Mouse (Mus musculus): ENCODE measurements at regions not wholly inside any gene's neighbourhood (a gene's known extent, or its start where the extent isn't known, plus 50 kb on each side); places are given as distances from the start of the nearest gene placed in this dataset.

- Histone ChIP-seq H3K36me3 (ENCODE audit: control insufficient read depth, insufficient read depth) (no peaks in the 10 kb centered on the region), H3K4me3 (ENCODE audit: low read depth, low read length) (no peak overlapping the region), H3K27ac (ENCODE audit: low read depth, low read length) (no peak overlapping the region), H3K4me1 (replicated peaks; ENCODE audit: control insufficient read depth, insufficient read depth, low read length) (no peaks in the 10 kb centered on the region), H3K4me2 (replicated peaks; ENCODE audit: low read depth) (no peak overlapping the region), H3K9ac (ENCODE audit: low read depth, low read length) (no peak overlapping the region), H3K27me3 (replicated peaks; ENCODE audit: control insufficient read depth, insufficient read depth, low read length) (no peaks in the 10 kb centered on the region), H3K9me3 (ENCODE audit: control insufficient read depth) (no peaks in the 10 kb centered on the region)
- 47% methylated on average over 2 of the region's 2 CpGs for WGBS
- TF ChIP-seq CTCF (IDR thresholded peaks at IDR 0.05; ENCODE audit: low read depth), result no peak
- peak; percentile 95 for ATAC-seq
These were observed 235.7 kb upstream of the Cdh9 start for GRCm38 (mm10) chr15:16492871-16493270.

DNA sequence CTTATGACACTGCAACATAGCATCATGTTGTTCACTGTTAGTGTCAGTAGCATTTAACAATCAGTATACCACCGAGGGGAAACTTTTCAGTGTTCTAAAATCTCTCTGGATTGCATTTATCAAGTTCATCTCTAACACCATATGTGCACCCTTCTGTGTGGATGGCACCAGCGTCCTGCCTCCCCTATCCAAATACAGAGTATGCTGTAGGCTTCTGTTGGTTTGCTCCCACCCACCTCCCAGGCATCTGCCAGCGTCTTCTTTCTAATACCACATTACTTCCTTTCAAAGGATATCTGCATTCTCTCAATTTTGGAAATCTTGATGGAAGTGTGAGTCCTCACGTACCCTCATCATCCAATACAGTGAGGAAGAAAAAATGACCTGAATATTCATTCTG, 208.0 kb upstream of the Cdh9 start:
- no peak overlapping the region for H3K4me3 ChIP-seq (ENCODE audit: low read depth, low read length)
- no peak for ATAC-seq
- no peak overlapping the region for H3K27ac ChIP-seq (ENCODE audit: low read depth, low read length)
- no peaks in the 10 kb centered on the region for H3K9me3 ChIP-seq (ENCODE audit: control insufficient read depth)
- no peak overlapping the region for H3K9ac ChIP-seq (ENCODE audit: low read depth, low read length)
- 73% methylated on average over 4 of the region's 4 CpGs for WGBS
- no peaks in the 10 kb centered on the region for H3K27me3 ChIP-seq (replicated peaks; ENCODE audit: control insufficient read depth, insufficient read depth, low read length)
- no peak for TF ChIP-seq CTCF (IDR thresholded peaks at IDR 0.05; ENCODE audit: low read depth)
- no peaks in the 10 kb centered on the region for H3K4me1 ChIP-seq (replicated peaks; ENCODE audit: control insufficient read depth, insufficient read depth, low read length)
- no peaks in the 10 kb centered on the region for H3K36me3 ChIP-seq (ENCODE audit: control insufficient read depth, insufficient read depth)
- H3K4me2 ChIP-seq (replicated peaks; ENCODE audit: low read depth), result no peak overlapping the region

- Histone ChIP-seq H3K4me1 (replicated peaks; ENCODE audit: control insufficient read depth, insufficient read depth, low read length) (no peaks in the 10 kb centered on the region), H3K4me2 (replicated peaks; ENCODE audit: low read depth) (no peak overlapping the region), H3K36me3 (ENCODE audit: control insufficient read depth, insufficient read depth) (no peaks in the 10 kb centered on the region), H3K9me3 (ENCODE audit: control insufficient read depth) (no peaks in the 10 kb centered on the region), H3K27me3 (replicated peaks; ENCODE audit: control insufficient read depth, insufficient read depth, low read length) (no peaks in the 10 kb centered on the region), H3K27ac (ENCODE audit: low read depth, low read length) (no peak overlapping the region), H3K9ac (ENCODE audit: low read depth, low read length) (no peak overlapping the region), H3K4me3 (ENCODE audit: low read depth, low read length) (no peak overlapping the region)
- WGBS, result 82% methylated on average over 6 of the region's 6 CpGs
- ATAC-seq, result no peak
- TF ChIP-seq CTCF (IDR thresholded peaks at IDR 0.05; ENCODE audit: low read depth), result no peak
These were observed 196.0 kb upstream of the Cdh9 start for GRCm38 (mm10) chr15:16532587-16532986.

DNA sequence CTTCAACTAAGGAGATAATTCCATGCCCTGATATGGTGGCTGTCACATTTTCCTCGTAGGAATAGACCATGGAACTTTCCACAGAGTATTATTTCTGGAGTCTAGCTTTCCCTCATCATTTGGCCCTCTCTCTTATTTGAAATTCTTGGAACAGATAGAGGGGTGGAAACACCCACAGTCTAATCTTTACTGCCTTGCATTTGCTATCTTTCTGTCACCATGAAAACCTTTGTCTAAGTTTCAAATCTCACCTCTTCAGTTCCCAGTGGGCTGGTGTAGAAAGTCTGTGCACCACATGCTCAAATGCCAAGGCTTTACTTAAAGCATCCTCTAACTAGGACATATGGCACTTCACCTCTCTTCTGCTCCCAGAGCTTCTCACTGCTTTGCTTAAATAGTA, 187.3 kb upstream of the Cdh9 start:
- ATAC-seq, result no peak
- H3K4me1 ChIP-seq (replicated peaks; ENCODE audit: control insufficient read depth, insufficient read depth, low read length), result no peaks in the 10 kb centered on the region
- no peak overlapping the region for H3K27ac ChIP-seq (ENCODE audit: low read depth, low read length)
- 27% methylated on average over 1 of the region's 1 CpGs for WGBS
- H3K9ac ChIP-seq (ENCODE audit: low read depth, low read length), result no peak overlapping the region
- H3K36me3 ChIP-seq (ENCODE audit: control insufficient read depth, insufficient read depth), result no peaks in the 10 kb centered on the region
- H3K9me3 ChIP-seq (ENCODE audit: control insufficient read depth), result no peaks in the 10 kb centered on the region
- no peak overlapping the region for H3K4me2 ChIP-seq (replicated peaks; ENCODE audit: low read depth)
- no peak for TF ChIP-seq CTCF (IDR thresholded peaks at IDR 0.05; ENCODE audit: low read depth)
- no peak overlapping the region for H3K4me3 ChIP-seq (ENCODE audit: low read depth, low read length)
- H3K27me3 ChIP-seq (replicated peaks; ENCODE audit: control insufficient read depth, insufficient read depth, low read length), result no peaks in the 10 kb centered on the region

GRCm38 (mm10) chr15:16555173-16555572, 173.4 kb upstream of the Cdh9 start:
- Histone ChIP-seq H3K9ac (ENCODE audit: low read depth, low read length) (no peak overlapping the region), H3K27me3 (replicated peaks; ENCODE audit: control insufficient read depth, insufficient read depth, low read length) (no peaks in the 10 kb centered on the region), H3K4me2 (replicated peaks; ENCODE audit: low read depth) (no peak overlapping the region), H3K36me3 (ENCODE audit: control insufficient read depth, insufficient read depth) (no peaks in the 10 kb centered on the region), H3K9me3 (ENCODE audit: control insufficient read depth) (no peaks in the 10 kb centered on the region), H3K4me3 (ENCODE audit: low read depth, low read length) (no peak overlapping the region), H3K4me1 (replicated peaks; ENCODE audit: control insufficient read depth, insufficient read depth, low read length) (no peaks in the 10 kb centered on the region), H3K27ac (ENCODE audit: low read depth, low read length) (no peak overlapping the region)
- no peak for ATAC-seq
- TF ChIP-seq CTCF (IDR thresholded peaks at IDR 0.05; ENCODE audit: low read depth), result no peak
- WGBS, result 78% methylated on average over 2 of the region's 2 CpGs

- no peaks in the 10 kb centered on the region for H3K4me1 ChIP-seq (replicated peaks; ENCODE audit: control insufficient read depth, insufficient read depth, low read length)
- H3K27me3 ChIP-seq (replicated peaks; ENCODE audit: control insufficient read depth, insufficient read depth, low read length), result no peaks in the 10 kb centered on the region
- no peaks in the 10 kb centered on the region for H3K9me3 ChIP-seq (ENCODE audit: control insufficient read depth)
- H3K9ac ChIP-seq (ENCODE audit: low read depth, low read length), result no peak overlapping the region
- no peak for ATAC-seq
- H3K4me3 ChIP-seq (ENCODE audit: low read depth, low read length), result no peak overlapping the region
- no peak overlapping the region for H3K4me2 ChIP-seq (replicated peaks; ENCODE audit: low read depth)
- TF ChIP-seq CTCF (IDR thresholded peaks at IDR 0.05; ENCODE audit: low read depth), result no peak
- H3K27ac ChIP-seq (ENCODE audit: low read depth, low read length), result no peak overlapping the region
- WGBS, result 90% methylated on average over 9 of the region's 9 CpGs
- no peaks in the 10 kb centered on the region for H3K36me3 ChIP-seq (ENCODE audit: control insufficient read depth, insufficient read depth)
These were observed 172.2 kb upstream of the Cdh9 start for GRCm38 (mm10) chr15:16556338-16556737.

- no peak for TF ChIP-seq CTCF (IDR thresholded peaks at IDR 0.05; ENCODE audit: low read depth)
- Histone ChIP-seq H3K4me3 (ENCODE audit: low read depth, low read length) (no peak overlapping the region), H3K4me1 (replicated peaks; ENCODE audit: control insufficient read depth, insufficient read depth, low read length) (no peaks in the 10 kb centered on the region), H3K9ac (ENCODE audit: low read depth, low read length) (no peak overlapping the region), H3K4me2 (replicated peaks; ENCODE audit: low read depth) (no peak overlapping the region), H3K27me3 (replicated peaks; ENCODE audit: control insufficient read depth, insufficient read depth, low read length) (no peaks in the 10 kb centered on the region), H3K36me3 (ENCODE audit: control insufficient read depth, insufficient read depth) (no peaks in the 10 kb centered on the region), H3K9me3 (ENCODE audit: control insufficient read depth) (no peaks in the 10 kb centered on the region), H3K27ac (ENCODE audit: low read depth, low read length) (no peak overlapping the region)
- ATAC-seq, result peak; percentile 88
- WGBS, result 37% methylated on average over 4 of the region's 4 CpGs
These were observed 162.3 kb upstream of the Cdh9 start for GRCm38 (mm10) chr15:16566155-16566732.

Measured in intestine, postnatal 0 days (tissue).